9 mouse cellular contexts compared by ENCODE assay signal in genomic region chr15:77192154-77192935, GRCm38 (mm10).
DNase-seq lines count a peak whose midpoint lies in the region; ATAC-seq and TF ChIP-seq lines count a peak whose summit lies in the region.
"Had no signal": no experiment of that assay in that cellular context is flagged by ENCODE, and none has a peak within 500 bp of the region (broad histone marks: within the 10 kb centered on the region; RNA-seq: fewer than 3 reads in every experiment).

No protein-coding gene starts in this region.

- H3K4me1 ChIP-seq in heart, postnatal 0 days (ENCODE audit: control insufficient read depth, insufficient read depth) = peaks cover 44% of the 10 kb centered on the region

- H3K9ac ChIP-seq in heart, postnatal 0 days (replicated peaks; ENCODE audit: low read depth, low read length) = no peak overlapping the region
- H3K9ac ChIP-seq: liver, embryonic 13.5 days had no signal

- TF ChIP-seq CTCF in heart, postnatal 0 days (IDR thresholded peaks at IDR 0.05; ENCODE audit: low read depth) = no peak

- TF ChIP-seq EP300 in heart, postnatal 0 days (IDR thresholded peaks at IDR 0.05; ENCODE audit: low read depth) = no peak

- H3K36me3 ChIP-seq in heart, postnatal 0 days (replicated peaks; ENCODE audit: control insufficient read depth, insufficient read depth, low read length) = 0 out of 2 replicates have a peak, but pooled peaks cover 7% of the 10 kb centered on the region
- H3K36me3 ChIP-seq: liver, embryonic 13.5 days had no signal

- peak; percentile 40 to 52 for DNase-seq in heart, adult 18-20 months
- DNase-seq in heart, postnatal 4 days = no peak
- DNase-seq in right cerebral cortex, adult 2 months (ENCODE audit: low spot score in 2 of 2) = peak; percentile 38 to 43
- DNase-seq in right cerebral cortex, postnatal 4 days = no peak
- no peak for DNase-seq in heart, postnatal 0 days (ENCODE audit: low spot score)
- no peak for DNase-seq in urinary bladder, postnatal 14 days (ENCODE audit: low spot score)
- no peak for DNase-seq in thymus, postnatal 36 days
- DNase-seq: liver, embryonic 13.5 days had no signal

- no peak for ATAC-seq in heart, postnatal 0 days (ENCODE audit: insufficient read depth, low read depth)
- ATAC-seq in monocyte, adult 5-6 weeks (replicated peaks; ENCODE audit: insufficient number of reproducible peaks, low FRiP score, low TSS enrichment, poor library complexity, severe bottlenecking) = no peak

- H3K27me3 ChIP-seq in heart, postnatal 0 days (ENCODE audit: control insufficient read depth, insufficient read depth, low read length) = no peaks in the 10 kb centered on the region
- H3K27me3 ChIP-seq: liver, embryonic 13.5 days had no signal

- H3K4me2 ChIP-seq in heart, postnatal 0 days (ENCODE audit: low read depth, low read length) = no peak overlapping the region
- H3K4me2 ChIP-seq: liver, embryonic 13.5 days had no signal

- no peaks in the 10 kb centered on the region for H3K9me3 ChIP-seq in heart, postnatal 0 days (replicated peaks; ENCODE audit: control insufficient read depth, low read length)
- H3K9me3 ChIP-seq: liver, embryonic 13.5 days had no signal

- H3K4me3 ChIP-seq in heart, postnatal 0 days (ENCODE audit: low read depth, low read length) = no peak overlapping the region
- H3K4me3 ChIP-seq: liver, embryonic 13.5 days had no signal

- 36% methylated on average over 14 of the region's 14 CpGs for WGBS in heart, postnatal 0 days

- H3K27ac ChIP-seq in heart, postnatal 0 days (ENCODE audit: low read depth) = peak overlapping the region; percentile 64
- H3K27ac ChIP-seq: liver, embryonic 13.5 days had no signal

Comparison
In these comparisons a context has a peak if more than half of its experiments do, and no peak if none do; other contexts are left out.
1. DNase-seq: peak in heart, adult 18-20 months (2 of 2) and right cerebral cortex, adult 2 months (2 of 2); none in heart, postnatal 4 days (single experiment), right cerebral cortex, postnatal 4 days (single experiment), heart, postnatal 0 days (single experiment), urinary bladder, postnatal 14 days (single experiment) and thymus, postnatal 36 days (0 of 2).